Mouse (Mus musculus): ENCODE measurements around the gene Slc9b1. TPM values are rescaled to one million over a fixed set of nuclear protein-coding genes. Genes with fewer than 3 reads are reported as not detected.

The Slc9b1 gene
- total and polyA plus RNA-seq, 2 experiments from 2014 or later = not detected

GRCm38 (mm10) chr3:135411824-135412223 is 64.0 kb downstream of the Slc9b1 start:
- Histone ChIP-seq H3K9ac (replicated peaks; ENCODE audit: low read length) (no peak overlapping the region; the same call in 1 of the 2 replicates), H3K36me3 (ENCODE audit: insufficient read depth, low read length) (no peaks in the 10 kb centered on the region)
- no peak for DNase-seq (ENCODE audit: low spot score)

DNA sequence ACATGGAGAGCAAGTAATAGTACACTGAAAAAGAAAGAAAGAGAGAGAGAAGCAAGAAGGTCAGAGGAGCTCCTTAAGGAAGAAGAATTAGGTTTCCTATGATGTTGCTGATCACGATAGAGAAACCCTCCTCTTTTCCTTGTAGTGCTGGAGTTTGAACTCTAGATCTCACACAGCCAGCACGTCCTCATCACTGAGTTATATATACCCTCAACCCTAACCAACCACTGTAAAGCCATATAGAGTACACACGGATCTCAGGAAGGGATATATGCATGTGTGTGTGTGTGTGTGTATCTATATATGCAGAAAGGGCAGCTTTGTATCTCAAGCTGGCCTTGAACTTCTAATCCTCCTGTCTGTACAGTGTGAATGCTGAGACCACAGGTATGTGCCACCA is 69.4 kb downstream of the Slc9b1 start:
- WGBS = 95% methylated on average over 3 of the region's 3 CpGs
- H3K9ac ChIP-seq (replicated peaks; ENCODE audit: low read length) = no peak overlapping the region
- H3K36me3 ChIP-seq (ENCODE audit: insufficient read depth, low read length) = no peaks in the 10 kb centered on the region
- no peak for DNase-seq (ENCODE audit: low spot score)
- TF ChIP-seq CTCF (IDR thresholded peaks at IDR 0.05; ENCODE audit: low read depth) = no peak
- no peak overlapping the region for H3K4me2 ChIP-seq (ENCODE audit: low read depth, low read length)
- no peak overlapping the region for H3K27ac ChIP-seq
- H3K4me3 ChIP-seq (ENCODE audit: low read length) = no peak overlapping the region
- H3K27me3 ChIP-seq (ENCODE audit: insufficient read depth, low read length) = no peaks in the 10 kb centered on the region
- peaks cover 3% of the 10 kb centered on the region; the same call in 1 of the 2 replicates for H3K4me1 ChIP-seq (ENCODE audit: insufficient read depth, low read length)
- H3K9me3 ChIP-seq (ENCODE audit: low read length) = no peaks in the 10 kb centered on the region
- ATAC-seq = no peak

More at GRCm38 (mm10) chr3:135411824-135412223, 64.0 kb downstream of the Slc9b1 start:
- H3K9me3 ChIP-seq (ENCODE audit: low read length) = no peaks in the 10 kb centered on the region
- H3K4me1 ChIP-seq (ENCODE audit: insufficient read depth, low read length) = no peaks in the 10 kb centered on the region
- no peak overlapping the region for H3K4me2 ChIP-seq (ENCODE audit: low read depth, low read length)
- no peaks in the 10 kb centered on the region for H3K27me3 ChIP-seq (ENCODE audit: insufficient read depth, low read length)
- H3K27ac ChIP-seq = no peak overlapping the region
- no peak overlapping the region for H3K4me3 ChIP-seq (ENCODE audit: low read length)
- TF ChIP-seq CTCF (IDR thresholded peaks at IDR 0.05; ENCODE audit: low read depth) = no peak
- WGBS = 33% methylated on average over 9 of the region's 9 CpGs
- no peak for ATAC-seq

DNA sequence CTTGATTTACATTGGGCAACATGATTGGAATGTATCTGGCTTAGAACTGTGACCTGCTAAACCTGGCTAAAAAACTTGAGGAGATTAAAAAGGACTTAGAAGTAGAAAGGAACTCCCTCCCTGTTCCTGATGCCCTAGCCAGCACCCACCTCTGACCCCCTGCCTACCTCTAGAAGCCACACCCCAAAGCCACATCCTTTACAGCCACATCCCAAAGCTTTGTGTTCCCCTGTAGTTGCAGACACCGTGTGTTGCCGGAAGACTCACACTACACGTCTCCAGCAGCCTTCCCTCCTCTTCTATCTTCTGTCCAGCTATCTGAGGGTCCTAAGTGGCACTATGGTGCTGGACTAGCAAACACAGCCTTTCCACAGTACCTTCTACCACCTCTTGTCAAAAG is 70.0 kb downstream of the Slc9b1 start:
- H3K27ac ChIP-seq = no peak overlapping the region
- no peaks in the 10 kb centered on the region for H3K9me3 ChIP-seq (ENCODE audit: low read length)
- TF ChIP-seq CTCF (IDR thresholded peaks at IDR 0.05; ENCODE audit: low read depth) = no peak
- H3K36me3 ChIP-seq (ENCODE audit: insufficient read depth, low read length) = no peaks in the 10 kb centered on the region
- H3K4me3 ChIP-seq (ENCODE audit: low read length) = no peak overlapping the region
- peaks cover 3% of the 10 kb centered on the region; the same call in 1 of the 2 replicates for H3K4me1 ChIP-seq (ENCODE audit: insufficient read depth, low read length)
- H3K9ac ChIP-seq (replicated peaks; ENCODE audit: low read length) = no peak overlapping the region
- no peak for ATAC-seq
- 82% methylated on average over 3 of the region's 3 CpGs for WGBS
- H3K4me2 ChIP-seq (ENCODE audit: low read depth, low read length) = no peak overlapping the region
- H3K27me3 ChIP-seq (ENCODE audit: insufficient read depth, low read length) = no peaks in the 10 kb centered on the region
- no peak for DNase-seq (ENCODE audit: low spot score)

GRCm38 (mm10) chr3:135420542-135421309 is 72.9 kb downstream of the Slc9b1 start:
- no peaks in the 10 kb centered on the region for H3K27me3 ChIP-seq (ENCODE audit: insufficient read depth, low read length)
- H3K9ac ChIP-seq (replicated peaks; ENCODE audit: low read length) = no peak overlapping the region
- no peaks in the 10 kb centered on the region for H3K9me3 ChIP-seq (ENCODE audit: low read length)
- H3K36me3 ChIP-seq (ENCODE audit: insufficient read depth, low read length) = no peaks in the 10 kb centered on the region
- ATAC-seq (no peak), DNase-seq (ENCODE audit: low spot score) (no peak)
- H3K27ac ChIP-seq = no peak overlapping the region
- TF ChIP-seq CTCF (IDR thresholded peaks at IDR 0.05; ENCODE audit: low read depth) = no peak
- H3K4me1 ChIP-seq (ENCODE audit: insufficient read depth, low read length) = peaks cover 3% of the 10 kb centered on the region; the same call in 1 of the 2 replicates
- H3K4me3 ChIP-seq (ENCODE audit: low read length) = no peak overlapping the region
- H3K4me2 ChIP-seq (ENCODE audit: low read depth, low read length) = no peak overlapping the region
- WGBS = 90% methylated on average over 9 of the region's 9 CpGs

- Histone ChIP-seq H3K4me2 (ENCODE audit: low read depth, low read length) (no peak overlapping the region), H3K27ac (no peak overlapping the region), H3K9me3 (ENCODE audit: low read length) (no peaks in the 10 kb centered on the region), H3K36me3 (ENCODE audit: insufficient read depth, low read length) (no peaks in the 10 kb centered on the region), H3K4me3 (ENCODE audit: low read length) (no peak overlapping the region), H3K27me3 (ENCODE audit: insufficient read depth, low read length) (no peaks in the 10 kb centered on the region), H3K4me1 (ENCODE audit: insufficient read depth, low read length) (peaks cover 3% of the 10 kb centered on the region; the same call in 1 of the 2 replicates), H3K9ac (replicated peaks; ENCODE audit: low read length) (no peak overlapping the region)
- DNase-seq (ENCODE audit: low spot score) (no peak), ATAC-seq (no peak)
- no peak for TF ChIP-seq CTCF (IDR thresholded peaks at IDR 0.05; ENCODE audit: low read depth)
Observed at GRCm38 (mm10) chr3:135421310-135421594, 73.4 kb downstream of the Slc9b1 start.

DNA sequence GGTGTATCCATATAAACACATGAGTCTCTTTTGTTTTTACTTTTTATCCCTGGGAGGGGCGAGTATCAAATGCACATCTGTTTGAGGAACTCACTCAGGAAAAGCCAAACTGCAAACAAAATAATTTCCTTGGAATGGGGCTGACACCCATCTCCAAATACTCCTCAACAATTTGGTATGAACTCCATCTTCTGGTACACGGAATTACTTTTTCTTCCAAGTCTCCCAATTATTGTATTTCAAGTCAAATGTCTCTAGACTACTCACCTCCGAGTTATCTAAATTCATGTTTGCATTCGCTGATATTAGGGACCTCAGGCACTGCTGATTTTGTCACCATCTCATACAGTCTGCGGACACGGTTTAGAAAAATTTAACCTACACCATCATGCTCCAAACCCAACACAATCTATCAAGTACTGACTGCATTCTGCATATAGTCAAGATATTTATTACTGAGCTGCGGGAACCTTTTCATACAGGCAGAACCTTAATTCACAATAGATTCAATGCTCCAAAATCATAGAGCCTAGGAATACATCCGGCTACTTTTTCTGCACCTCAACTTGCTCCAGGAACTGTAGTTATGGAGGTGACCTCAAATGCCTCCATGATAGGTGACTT is 74.5 kb downstream of the Slc9b1 start:
- H3K9ac ChIP-seq (replicated peaks; ENCODE audit: low read length) = peak overlapping the region; percentile 77
- no peaks in the 10 kb centered on the region for H3K36me3 ChIP-seq (ENCODE audit: insufficient read depth, low read length)
- H3K4me3 ChIP-seq (ENCODE audit: low read length) = peak overlapping the region; percentile 73
- no peaks in the 10 kb centered on the region for H3K27me3 ChIP-seq (ENCODE audit: insufficient read depth, low read length)
- no peak for TF ChIP-seq CTCF (IDR thresholded peaks at IDR 0.05; ENCODE audit: low read depth)
- WGBS = 28% methylated on average over 8 of the region's 8 CpGs
- DNase-seq (ENCODE audit: low spot score) (no peak), ATAC-seq (no peak)
- no peaks in the 10 kb centered on the region for H3K9me3 ChIP-seq (ENCODE audit: low read length)
- peak overlapping the region; percentile 97 for H3K27ac ChIP-seq
- H3K4me2 ChIP-seq (ENCODE audit: low read depth, low read length) = peak overlapping the region; percentile 86
- H3K4me1 ChIP-seq (ENCODE audit: insufficient read depth, low read length) = peaks cover 3% of the 10 kb centered on the region; the same call in 1 of the 2 replicates

Measured in hindbrain, postnatal 0 days (tissue).